Mouse (Mus musculus) brown adipose tissue, adult 24 weeks (tissue): ENCODE measurements around the gene Islr2. TPM values are rescaled to one million over a fixed set of nuclear protein-coding genes. Genes with fewer than 3 reads are reported as not detected.
A peak's percentile ranks its signal among the peaks of the same experiment; 100 is the strongest.

Experiments
- H3K27ac ChIP-seq: fragments of 200-500 bp; replicated peaks from 2 replicates; pipeline ENCODE4 v1.5.1; 2012; ENCODE audit warnings: low read depth, mild to moderate bottlenecking, low read length
- H3K4me1 ChIP-seq: fragments of 200-500 bp; 2 replicates; pipeline ENCODE4 v1.6.1; 2012; ENCODE audit warnings: low read length, mixed read lengths; ENCODE audit not compliant: control insufficient read depth, insufficient read depth, insufficient read length
- H3K4me3 ChIP-seq: fragments of 200-500 bp; 2 replicates; pipeline ENCODE4 v1.5.1; 2012; ENCODE audit warnings: low read depth, mild to moderate bottlenecking, low read length, moderate library complexity; ENCODE audit not compliant: insufficient read depth
- polyA plus RNA-seq: library from polyadenylated mRNA; stranded (reverse); fragments of >200 nt; gene quantifications from 2 replicates; pipeline ENCODE4 v1.2.4, GENCODE M21; 2012; ENCODE audit not compliant: missing spikeins, insufficient read depth, insufficient read length

Islr2 gene
- polyA plus RNA-seq, 1 experiment: 1.8 TPM

- Histone ChIP-seq H3K27ac (peak overlapping the region; percentile 80), H3K4me3 (no peak overlapping the region), H3K4me1 (peaks cover 12% of the 10 kb centered on the region; the same call in 1 of the 2 replicates)
Observed at GRCm38 (mm10) chr9:58232374-58232773, 28.3 kb upstream of the Islr2 start.

GRCm38 (mm10) chr9:58231746-58232145 is 27.6 kb upstream of the Islr2 start:
- no peak overlapping the region for H3K4me3 ChIP-seq
- peak overlapping the region; percentile 80 for H3K27ac ChIP-seq
- peaks cover 12% of the 10 kb centered on the region; the same call in 1 of the 2 replicates for H3K4me1 ChIP-seq

DNA sequence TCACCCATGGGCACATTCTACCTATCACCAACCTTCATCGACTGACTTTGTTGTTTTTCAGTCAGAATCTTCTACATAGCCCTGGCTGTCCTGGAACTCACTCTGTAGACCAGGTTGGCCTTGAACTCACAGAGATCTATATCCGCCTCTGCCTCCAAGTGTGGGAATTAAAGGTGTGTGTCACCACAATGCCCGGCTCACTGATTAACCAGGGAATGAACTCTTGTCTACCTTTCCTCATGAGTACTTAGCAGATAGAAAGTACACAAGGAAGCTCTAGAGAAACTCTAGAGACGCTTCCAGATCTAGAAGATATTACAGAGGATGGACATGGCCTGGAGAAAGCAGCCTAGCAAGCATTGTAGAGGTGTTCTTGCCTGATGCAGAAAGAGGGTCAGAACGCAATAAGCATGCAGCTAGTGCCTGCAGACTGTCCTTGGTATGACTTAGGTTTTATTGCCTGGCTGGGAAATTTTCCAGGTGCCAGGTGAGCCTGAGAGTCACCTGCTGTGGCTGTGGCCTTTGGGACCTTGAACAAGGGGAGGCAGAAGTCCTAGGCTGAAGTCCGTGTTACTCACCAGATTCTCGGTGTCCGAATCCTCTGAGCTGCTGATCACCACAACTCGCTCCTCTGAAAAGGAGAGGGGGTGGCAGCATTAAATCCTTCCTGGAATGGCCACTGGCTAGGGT is 24.8 kb upstream of the Islr2 start:
- Histone ChIP-seq H3K27ac (no peak overlapping the region), H3K4me1 (peaks cover 12% of the 10 kb centered on the region; the same call in 1 of the 2 replicates), H3K4me3 (no peak overlapping the region)

GRCm38 (mm10) chr9:58225915-58226913 is 22.1 kb upstream of the Islr2 start:
- Histone ChIP-seq H3K4me3 (no peak overlapping the region), H3K27ac (no peak overlapping the region), H3K4me1 (no peaks in the 10 kb centered on the region)

DNA sequence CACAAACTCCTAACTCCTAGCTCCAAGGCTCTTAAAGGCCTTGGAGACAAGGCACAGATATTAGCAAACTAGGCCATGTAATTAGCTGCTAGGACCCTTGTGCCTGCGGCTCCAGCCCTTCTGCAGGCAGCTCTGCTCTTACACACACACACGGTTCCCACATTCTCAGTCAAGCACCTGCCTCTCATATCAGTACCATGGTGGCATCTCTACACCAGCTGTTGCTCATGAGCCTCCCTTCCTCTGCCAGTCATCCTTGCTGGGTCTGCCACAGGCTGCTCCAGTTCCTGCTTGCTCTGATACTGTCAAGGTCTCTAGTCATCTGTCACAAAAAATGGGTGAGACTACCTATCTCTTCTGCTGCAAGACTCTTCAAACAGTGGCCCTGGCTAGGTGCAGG is 20.2 kb upstream of the Islr2 start:
- no peak overlapping the region for H3K4me3 ChIP-seq
- no peak overlapping the region for H3K27ac ChIP-seq
- H3K4me1 ChIP-seq: no peaks in the 10 kb centered on the region

DNA sequence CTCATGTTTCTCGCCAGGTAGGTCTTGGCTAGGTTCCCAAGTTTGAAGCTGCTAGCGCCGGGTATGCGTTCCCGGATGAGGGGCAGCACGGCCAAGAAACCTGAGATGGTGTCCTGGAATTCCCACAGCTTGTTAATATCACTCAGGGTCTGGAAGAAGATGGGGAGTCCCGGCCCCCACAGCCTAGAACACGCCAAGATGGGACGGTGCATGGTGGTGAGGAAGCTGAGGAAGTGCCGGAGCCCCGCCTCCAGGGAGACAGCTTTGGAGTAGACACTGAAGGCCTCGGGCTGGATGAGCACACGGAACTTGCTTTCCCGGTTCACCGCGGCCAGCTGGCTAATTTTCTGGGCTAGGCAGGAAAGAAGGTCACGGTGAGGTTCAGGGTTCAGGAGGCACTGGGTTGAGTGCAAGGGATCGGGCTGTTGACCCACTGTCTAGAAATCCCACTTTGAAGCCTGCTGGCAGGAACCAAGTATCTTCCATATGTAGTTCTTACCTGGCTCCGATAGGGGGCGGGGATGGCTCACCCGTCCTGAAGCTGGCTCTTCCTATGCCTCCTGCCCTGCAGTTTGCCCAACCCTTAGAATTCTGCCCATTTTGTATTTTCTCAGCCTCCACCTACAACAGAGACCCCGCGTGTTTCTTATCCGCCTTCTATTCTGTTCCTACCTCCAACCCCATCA is 16.2 kb upstream of the Islr2 start:
- H3K4me3 ChIP-seq: no peak overlapping the region
- no peaks in the 10 kb centered on the region for H3K4me1 ChIP-seq
- H3K27ac ChIP-seq: no peak overlapping the region

DNA sequence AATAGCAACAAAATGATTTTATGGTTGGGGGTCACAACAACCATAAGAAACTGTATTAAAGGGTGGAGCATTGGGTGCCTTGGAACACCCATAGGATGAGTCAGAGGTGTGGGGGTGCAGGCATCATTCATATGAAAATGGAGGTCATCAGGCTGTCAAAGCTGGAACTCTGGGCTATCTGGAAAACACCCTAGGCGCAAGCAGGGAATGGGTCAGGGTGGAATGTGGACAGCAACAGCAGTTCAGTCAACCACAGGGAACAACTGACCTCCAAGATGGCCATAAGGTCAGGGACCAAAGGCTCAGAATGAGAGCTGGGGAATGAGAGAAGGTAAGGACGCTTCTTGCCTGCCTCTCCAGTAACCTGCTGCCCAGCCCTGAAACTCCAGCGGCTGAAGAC is 14.4 kb upstream of the Islr2 start:
- Histone ChIP-seq H3K4me3 (no peak overlapping the region), H3K27ac (no peak overlapping the region)

DNA sequence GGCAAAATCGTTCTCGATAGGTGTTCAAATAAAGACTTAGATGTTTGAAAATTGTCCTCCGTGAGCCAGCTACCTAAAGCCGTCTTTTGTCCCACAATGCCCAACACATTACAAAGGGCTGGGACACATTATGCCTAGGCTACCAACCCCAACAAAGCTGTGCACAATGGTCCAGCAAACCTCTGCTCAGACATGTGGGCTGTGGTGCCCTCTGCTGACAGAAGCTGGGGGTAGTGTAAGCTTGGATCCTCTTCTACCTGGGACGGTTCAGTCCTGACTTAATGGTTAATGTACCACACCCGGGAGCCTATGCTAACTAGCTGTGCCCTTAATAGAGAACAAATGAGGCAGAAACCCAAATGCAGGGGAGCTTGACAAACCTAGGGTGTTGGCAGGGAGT is 12.3 kb upstream of the Islr2 start:
- Histone ChIP-seq H3K27ac (no peak overlapping the region), H3K4me3 (no peak overlapping the region), H3K4me1 (no peaks in the 10 kb centered on the region; the same call in 1 of the 2 replicates)

More for the DNA sequence above, 14.4 kb upstream of the Islr2 start:
- H3K4me1 ChIP-seq: no peaks in the 10 kb centered on the region; the same call in 1 of the 2 replicates

DNA sequence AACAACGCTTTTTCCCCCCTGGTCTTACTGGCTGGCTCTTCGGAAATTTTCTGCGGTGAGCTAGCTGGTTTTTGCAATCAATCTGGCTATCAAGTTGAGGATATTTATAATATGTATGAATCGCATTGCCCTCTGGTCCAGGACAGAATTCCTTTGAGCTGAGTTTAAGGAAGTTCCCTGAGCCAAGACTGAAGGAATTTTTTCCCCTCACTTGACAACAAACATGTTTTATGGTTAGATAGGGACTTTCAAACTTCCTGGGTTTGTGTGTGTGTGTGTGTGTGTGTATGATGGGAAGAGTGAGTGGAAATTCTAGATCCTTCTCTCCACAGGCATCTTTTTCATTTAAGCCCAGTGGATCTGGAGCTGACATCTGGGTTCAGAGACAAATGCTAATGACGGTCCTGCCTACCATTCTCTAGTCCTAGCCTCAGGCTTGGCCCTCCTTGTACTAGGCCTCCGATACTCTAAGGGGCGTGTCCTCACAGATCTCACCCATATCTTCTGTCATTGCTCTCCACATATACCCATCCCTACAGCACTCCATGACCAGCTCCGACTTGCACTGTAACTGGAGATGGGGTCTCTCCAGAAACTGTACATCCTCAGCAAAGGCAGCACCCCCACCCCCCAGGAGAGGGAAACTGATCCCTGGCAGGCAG is 10.5 kb upstream of the Islr2 start:
- no peak overlapping the region for H3K27ac ChIP-seq
- no peaks in the 10 kb centered on the region; the same call in 1 of the 2 replicates for H3K4me1 ChIP-seq
- H3K4me3 ChIP-seq: no peak overlapping the region

- Histone ChIP-seq H3K4me1 (no peaks in the 10 kb centered on the region; the same call in 1 of the 2 replicates), H3K27ac (no peak overlapping the region), H3K4me3 (no peak overlapping the region)
Observed at GRCm38 (mm10) chr9:58213865-58214264, 9.7 kb upstream of the Islr2 start.

- Histone ChIP-seq H3K4me3 (no peak overlapping the region), H3K4me1 (no peaks in the 10 kb centered on the region; the same call in 1 of the 2 replicates), H3K27ac (no peak overlapping the region)
Observed at GRCm38 (mm10) chr9:58213377-58213776, 9.3 kb upstream of the Islr2 start.

GRCm38 (mm10) chr9:58210304-58210627 is 6.1 kb upstream of the Islr2 start:
- H3K27ac ChIP-seq: no peak overlapping the region
- H3K4me3 ChIP-seq: no peak overlapping the region

DNA sequence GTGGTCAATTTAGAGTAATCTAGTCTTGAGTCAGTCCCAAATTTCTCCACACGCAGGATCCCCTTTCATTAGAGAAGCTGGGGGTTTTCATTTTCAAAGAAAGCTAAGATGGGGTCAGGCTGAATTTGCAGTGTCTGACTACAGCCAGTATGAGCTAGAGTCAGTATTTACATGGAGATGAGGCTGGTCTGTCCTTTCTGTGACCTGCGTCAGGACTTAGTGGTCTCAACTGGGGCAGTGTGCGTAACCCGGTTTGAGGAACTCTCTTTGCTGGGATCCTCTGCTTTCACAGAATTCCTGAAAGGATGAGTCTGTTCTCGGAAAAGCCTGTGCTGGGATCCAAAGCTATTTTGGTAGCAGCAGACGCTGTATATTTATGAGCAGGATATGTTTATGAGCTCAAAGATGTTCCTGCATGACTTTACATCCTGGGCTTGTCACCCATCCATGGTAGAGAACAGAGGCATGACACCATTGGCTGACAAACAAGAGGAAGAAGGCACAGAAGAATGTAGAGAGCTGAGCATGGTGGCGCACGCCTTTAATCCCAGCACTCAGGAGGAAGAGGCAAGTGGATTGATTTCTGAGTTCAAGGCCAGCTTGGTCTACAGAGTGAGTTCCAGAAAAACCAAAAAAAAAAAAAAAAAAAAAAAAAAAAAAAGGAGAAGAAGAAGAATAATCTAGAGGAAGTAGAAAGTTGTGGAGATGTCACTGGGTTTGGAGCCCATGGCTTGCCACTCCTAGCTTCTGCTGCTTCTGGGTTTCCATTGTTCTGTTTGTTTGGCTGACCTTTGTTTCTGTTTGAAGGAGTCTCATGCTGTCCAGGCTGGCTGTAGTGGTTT is 5.6 kb upstream of the Islr2 start:
- Histone ChIP-seq H3K4me1 (no peaks in the 10 kb centered on the region), H3K27ac (no peak overlapping the region), H3K4me3 (no peak overlapping the region)

More at GRCm38 (mm10) chr9:58210304-58210627, 6.1 kb upstream of the Islr2 start:
- H3K4me1 ChIP-seq: no peaks in the 10 kb centered on the region; the same call in 1 of the 2 replicates

DNA sequence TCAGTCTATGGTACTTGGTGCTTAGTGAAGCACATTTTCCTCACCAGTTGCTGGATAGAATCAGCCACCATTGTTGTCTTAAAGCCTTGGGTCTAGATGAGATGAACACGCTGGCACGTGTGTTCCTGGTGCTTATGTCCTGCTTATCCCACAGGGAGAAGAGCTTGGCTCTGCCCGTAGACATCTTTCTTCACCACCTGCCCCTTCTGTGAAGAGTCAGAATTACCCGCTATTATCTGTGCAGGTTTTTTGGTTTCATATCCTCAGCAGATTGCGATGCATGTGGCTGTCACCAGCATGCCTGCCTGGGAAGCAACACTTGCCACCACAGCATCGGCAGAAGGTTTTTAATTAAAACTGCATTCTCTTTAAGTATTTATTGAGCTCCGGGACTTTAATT is 1.9 kb upstream of the Islr2 start:
- no peak overlapping the region for H3K27ac ChIP-seq
- H3K4me3 ChIP-seq: no peak overlapping the region
- H3K4me1 ChIP-seq: no peaks in the 10 kb centered on the region
